Mouse (Mus musculus) bone marrow macrophage, adult 2 months (primary cell): ENCODE measurements at regions not wholly inside any gene's neighbourhood (a gene's known extent, or its start where the extent isn't known, plus 50 kb on each side); places are given as distances from the start of the nearest gene placed in this dataset.

Source experiments
- CTCF ChIP-seq: IDR thresholded peaks from 2 replicates; pipeline ENCODE4 v1.5.1; 2012; ENCODE audit warnings: low read depth, mild to moderate bottlenecking, low read length, moderate library complexity
- POLR2A ChIP-seq: IDR thresholded peaks from 2 replicates; pipeline ENCODE4 v1.6.1; 2012; ENCODE audit warnings: mild to moderate bottlenecking, low read depth, low read length, borderline replicate concordance

DNA sequence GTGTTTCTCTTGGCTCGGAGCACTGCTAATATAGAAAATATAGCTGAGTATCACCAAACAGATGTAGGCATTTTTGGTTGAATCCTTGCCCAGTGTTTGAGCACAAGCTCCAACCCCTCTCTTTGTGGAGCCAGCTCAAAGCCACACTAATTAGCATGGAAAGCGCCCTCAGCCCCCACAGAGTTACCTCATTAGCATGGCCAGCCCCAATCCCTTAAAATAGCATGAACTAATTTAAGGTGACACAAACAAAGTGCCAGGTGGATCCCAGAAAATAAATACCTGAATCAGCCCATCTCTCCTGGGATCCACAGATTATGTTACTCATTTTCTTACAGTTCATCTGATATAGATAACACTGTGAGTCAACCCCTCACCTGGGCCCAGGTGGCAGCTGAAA, 79.7 kb upstream of the Ankrd50 start:
- TF ChIP-seq CTCF (no peak), POLR2A (no peak)
